Mouse (Mus musculus) hindbrain, embryonic 16.5 days (tissue): ENCODE results near the gene Krt2. TPM values are rescaled to one million over a fixed set of nuclear protein-coding genes. Genes with fewer than 3 reads are reported as not detected.
A peak's percentile ranks its signal among the peaks of the same experiment; 100 is the strongest.

Experiments
- ATAC-seq: fragments of 200-750 bp; cut with Nextera tagmentation; 2 replicates; pipeline ENCODE4 v1.8.0; 2017; ENCODE audit warnings: moderate TSS enrichment, moderate library complexity
- H3K27ac ChIP-seq: fragments of 300-500 bp; sonication (generic); 2 replicates; pipeline ENCODE4 v1.5.1; 2014; ENCODE audit warnings: low read depth, mild to moderate bottlenecking, control low read depth, low read length, moderate library complexity
- H3K27me3 ChIP-seq: fragments of 300-500 bp; sonication (generic); replicated peaks from 2 replicates; pipeline ENCODE4 v1.6.1; 2014; ENCODE audit warnings: low read length; ENCODE audit not compliant: control insufficient read depth, insufficient read depth
- H3K36me3 ChIP-seq: fragments of 300-500 bp; sonication (generic); 2 replicates; pipeline ENCODE4 v1.6.1; 2014; ENCODE audit warnings: mild to moderate bottlenecking, low read length, moderate library complexity, mixed read lengths; ENCODE audit not compliant: control insufficient read depth, insufficient read depth
- H3K4me1 ChIP-seq: fragments of 300-500 bp; sonication (generic); 2 replicates; pipeline ENCODE4 v1.6.1; 2014; ENCODE audit warnings: low read depth, low read length; ENCODE audit not compliant: control insufficient read depth, insufficient read depth
- H3K4me2 ChIP-seq: fragments of 300-500 bp; sonication (generic); 2 replicates; pipeline ENCODE4 v1.6.1; 2014; ENCODE audit warnings: mild to moderate bottlenecking, low read length, control low read depth, moderate library complexity
- H3K4me3 ChIP-seq: fragments of 300-500 bp; sonication (generic); 2 replicates; pipeline ENCODE4 v1.5.1; 2014; ENCODE audit warnings: mild to moderate bottlenecking, low read length, control low read depth, moderate library complexity
- H3K9ac ChIP-seq: fragments of 300-500 bp; sonication (generic); 2 replicates; pipeline ENCODE4 v1.6.1; 2014; ENCODE audit warnings: low read depth, mild to moderate bottlenecking, control low read depth, low read length, moderate library complexity
- H3K9me3 ChIP-seq: fragments of 300-500 bp; sonication (generic); 2 replicates; pipeline ENCODE4 v1.6.1; 2014; ENCODE audit warnings: mild to moderate bottlenecking, low read length, moderate library complexity; ENCODE audit not compliant: control insufficient read depth
- WGBS: fragments of 180-500 bp; shearing (Covaris S2); extraction: QIAGEN DNeasy Blood & Tissue Kit; methylation state at CpG from one replicate; pipeline ENCODE4 v1.1.7; 2014; 5-methylcytosine and 5-hydroxymethylcytosine counted together
- polyA plus RNA-seq: library from polyadenylated mRNA; unstranded; fragments of >200 nt; fragmentation: Nextera tagmentation; extraction: Ambion mirVana; gene quantifications from 2 replicates; pipeline ENCODE4 v1.2.1, GENCODE M21; 2015

Gene Krt2
- polyA plus RNA-seq, 1 experiment from 2014 or later, result 0.20 TPM

GRCm38 (mm10) chr15:101850694-101851093 lies 32.7 kb upstream of the Krt2 start, which contains the start of gene Krt1:
Gene Krt1, minus strand, starts transcription at chr15:101850794.
- 89% methylated on average over 6 of the region's 6 CpGs for WGBS

GRCm38 (mm10) chr15:101845971-101846403 lies 28.0 kb upstream of the Krt2 start:
- WGBS, result under 1% methylated on average over 31 of the region's 37 CpGs
- H3K9me3 ChIP-seq, result no peaks in the 10 kb centered on the region
- peak overlapping the region; percentile 53 for H3K4me3 ChIP-seq

More at GRCm38 (mm10) chr15:101850694-101851093, 32.7 kb upstream of the Krt2 start, which contains the start of gene Krt1:
- ATAC-seq, result no peak
- Histone ChIP-seq H3K9ac (no peak within 1 kb of the TSS), H3K9me3 (no peaks in the 10 kb centered on the region), H3K4me3 (no peak within 1 kb of the TSS), H3K27ac (no peak within 1 kb of the TSS), H3K36me3 (no peaks in the 10 kb centered on the region), H3K4me2 (no peak within 1 kb of the TSS), H3K27me3 (no peaks in the 10 kb centered on the region), H3K4me1 (no peaks in the 10 kb centered on the region)

GRCm38 (mm10) chr15:101843192-101843591 lies 25.2 kb upstream of the Krt2 start:
- Histone ChIP-seq H3K27ac (no peak overlapping the region), H3K4me2 (no peak overlapping the region), H3K4me3 (no peak overlapping the region), H3K9ac (no peak overlapping the region), H3K9me3 (no peaks in the 10 kb centered on the region), H3K27me3 (no peaks in the 10 kb centered on the region), H3K4me1 (0 out of 2 replicates have a peak, but pooled peaks cover 3% of the 10 kb centered on the region), H3K36me3 (no peaks in the 10 kb centered on the region)
- no peak for ATAC-seq
- WGBS, result 69% methylated on average over 9 of the region's 9 CpGs

More at GRCm38 (mm10) chr15:101845971-101846403, 28.0 kb upstream of the Krt2 start:
- Histone ChIP-seq H3K36me3 (no peaks in the 10 kb centered on the region), H3K27ac (peak overlapping the region; percentile 90), H3K4me2 (peak overlapping the region; percentile 65), H3K27me3 (no peaks in the 10 kb centered on the region), H3K9ac (peak overlapping the region; percentile 78), H3K4me1 (0 out of 2 replicates have a peak, but pooled peaks cover 3% of the 10 kb centered on the region)
- ATAC-seq, result peak; percentile 84

- no peak overlapping the region for H3K4me2 ChIP-seq
- H3K9ac ChIP-seq, result no peak overlapping the region
- no peak overlapping the region for H3K4me3 ChIP-seq
- no peak for ATAC-seq
- H3K4me1 ChIP-seq, result no peaks in the 10 kb centered on the region
- H3K27me3 ChIP-seq, result no peaks in the 10 kb centered on the region
- 58% methylated on average over 5 of the region's 5 CpGs for WGBS
- H3K9me3 ChIP-seq, result no peaks in the 10 kb centered on the region
- H3K27ac ChIP-seq, result no peak overlapping the region
- H3K36me3 ChIP-seq, result no peaks in the 10 kb centered on the region
Observed at GRCm38 (mm10) chr15:101834784-101835328, 16.9 kb upstream of the Krt2 start.

- ATAC-seq, result no peak
Observed at GRCm38 (mm10) chr15:101833131-101833530, 15.2 kb upstream of the Krt2 start.

GRCm38 (mm10) chr15:101829441-101829840 lies 11.5 kb upstream of the Krt2 start:
- H3K9me3 ChIP-seq, result no peaks in the 10 kb centered on the region
- 60% methylated on average over 5 of the region's 5 CpGs for WGBS
- no peaks in the 10 kb centered on the region for H3K36me3 ChIP-seq
- H3K4me1 ChIP-seq, result no peaks in the 10 kb centered on the region
- H3K27me3 ChIP-seq, result no peaks in the 10 kb centered on the region
- H3K4me3 ChIP-seq, result no peak overlapping the region
- no peak overlapping the region for H3K4me2 ChIP-seq
- no peak overlapping the region for H3K9ac ChIP-seq
- ATAC-seq, result no peak
- H3K27ac ChIP-seq, result no peak overlapping the region

More at GRCm38 (mm10) chr15:101833131-101833530, 15.2 kb upstream of the Krt2 start:
- WGBS, result 57% methylated on average over 6 of the region's 6 CpGs
- Histone ChIP-seq H3K27me3 (no peaks in the 10 kb centered on the region), H3K4me1 (no peaks in the 10 kb centered on the region), H3K27ac (no peak overlapping the region), H3K9ac (no peak overlapping the region), H3K4me2 (no peak overlapping the region), H3K4me3 (no peak overlapping the region), H3K9me3 (no peaks in the 10 kb centered on the region), H3K36me3 (no peaks in the 10 kb centered on the region)

GRCm38 (mm10) chr15:101821786-101822185 lies 3.8 kb upstream of the Krt2 start:
- Histone ChIP-seq H3K27ac (no peak overlapping the region), H3K4me3 (no peak overlapping the region), H3K9me3 (no peaks in the 10 kb centered on the region), H3K27me3 (no peaks in the 10 kb centered on the region), H3K9ac (no peak overlapping the region), H3K4me2 (no peak overlapping the region), H3K4me1 (no peaks in the 10 kb centered on the region), H3K36me3 (no peaks in the 10 kb centered on the region)
- 45% methylated on average over 3 of the region's 3 CpGs for WGBS
- ATAC-seq, result no peak

- H3K36me3 ChIP-seq, result no peaks in the 10 kb centered on the region
- no peak overlapping the region for H3K27ac ChIP-seq
- no peaks in the 10 kb centered on the region for H3K9me3 ChIP-seq
- no peak overlapping the region for H3K4me2 ChIP-seq
- H3K9ac ChIP-seq, result no peak overlapping the region
- H3K27me3 ChIP-seq, result no peaks in the 10 kb centered on the region
- H3K4me3 ChIP-seq, result no peak overlapping the region
- no peak for ATAC-seq
- H3K4me1 ChIP-seq, result peaks cover 8% of the 10 kb centered on the region
- WGBS, result 53% methylated on average over 11 of the region's 11 CpGs
Observed at GRCm38 (mm10) chr15:101803052-101803822, 14.7 kb downstream of the Krt2 start.

- ATAC-seq, result peak; percentile 54; the same call in 1 of the 2 replicates
- Histone ChIP-seq H3K4me3 (no peak within 1 kb of the TSS), H3K4me2 (no peak within 1 kb of the TSS), H3K27me3 (no peaks in the 10 kb centered on the region), H3K9me3 (no peaks in the 10 kb centered on the region), H3K4me1 (peaks cover 8% of the 10 kb centered on the region), H3K36me3 (no peaks in the 10 kb centered on the region), H3K9ac (no peak within 1 kb of the TSS), H3K27ac (no peak within 1 kb of the TSS; the same call in 1 of the 2 replicates)
- 58% methylated on average over 6 of the region's 6 CpGs for WGBS
Observed at GRCm38 (mm10) chr15:101802296-101802835, 15.6 kb downstream of the Krt2 start, which contains the start of gene Krt73. Gene Krt73, minus strand, starts transcription at chr15:101802346.
